Mouse (Mus musculus) heart, postnatal 14 days (tissue): Measurements from ENCODE around the gene Gm15557. TPM values are rescaled to one million over a fixed set of nuclear protein-coding genes. Genes with fewer than 3 reads are reported as not detected.

Experiments
- total RNA-seq, 2 experiments: library from RNA; stranded (reverse); gene quantifications; 2 replicates each; pipeline ENCODE4 v1.2.3; 2021

The Gm15557 gene
- total RNA-seq, 2 experiments from 2014 or later = not detected

Other genes starting within 250 kb of the Gm15557 start
- 10 to 100 TPM; 81.3 to 82.5 TPM for gene Trpc4ap, start 248.3 kb upstream of the Gm15557 start, total RNA-seq
- gene Edem2, start 211.3 kb upstream of the Gm15557 start, total RNA-seq = 1 to 10 TPM; 7.8 to 9.5 TPM
- gene Gm17581, start 204.9 kb upstream of the Gm15557 start, total RNA-seq = not detected
- gene Procr, start 189.6 kb upstream of the Gm15557 start, total RNA-seq = 1 to 10 TPM; 4.8 to 6.1 TPM
- gene Mmp24, start 165.4 kb upstream of the Gm15557 start, total RNA-seq = under 1 TPM in 1 of 2 experiments, not detected in 1; 0.07 TPM
- 10 to 100 TPM; 19.1 to 19.3 TPM for gene BC029722, start 121.3 kb upstream of the Gm15557 start, total RNA-seq
- gene Eif6, start 113.8 kb upstream of the Gm15557 start, total RNA-seq = 10 to 100 TPM; 54.3 to 69.8 TPM
- not detected for gene Fam83c, start 105.9 kb upstream of the Gm15557 start, total RNA-seq
- gene Uqcc1, start 10.4 kb upstream of the Gm15557 start, total RNA-seq = 100 to 1,000 TPM; 186 to 221 TPM
- not detected for gene Gdf5, start 4.6 kb downstream of the Gm15557 start, total RNA-seq
- 1 to 10 TPM; 6.7 to 9.1 TPM for gene Cep250, start 15.7 kb downstream of the Gm15557 start, total RNA-seq
- gene 6430550D23Rik, start 67.2 kb downstream of the Gm15557 start, total RNA-seq = under 1 TPM; 0.26 to 0.66 TPM
- 10 to 100 TPM; 65.2 to 71.2 TPM for gene Ergic3, start 67.3 kb downstream of the Gm15557 start, total RNA-seq
- gene Fer1l4, start 112.2 kb downstream of the Gm15557 start, total RNA-seq = not detected
- 1 to 10 TPM in 1 of 2 experiments, under 1 TPM in 1; 0.29 to 1.2 TPM for gene Spag4, start 124.4 kb downstream of the Gm15557 start, total RNA-seq
- 10 to 100 TPM; 20.7 to 23.5 TPM for gene Cpne1, start 171.2 kb downstream of the Gm15557 start, total RNA-seq
- 10 to 100 TPM; 19.7 to 20.3 TPM for gene Rbm12, start 171.2 kb downstream of the Gm15557 start, total RNA-seq
- 10 to 100 TPM; 14.9 to 15.6 TPM for gene Gm28036, start 186.4 kb downstream of the Gm15557 start, total RNA-seq
- 100 to 1,000 TPM; 297 to 305 TPM for gene Romo1, start 203.3 kb downstream of the Gm15557 start, total RNA-seq
- 10 to 100 TPM; 65.0 to 70.5 TPM for gene Nfs1, start 203.5 kb downstream of the Gm15557 start, total RNA-seq
- gene Rbm39, start 239.5 kb downstream of the Gm15557 start, total RNA-seq = 100 to 1,000 TPM; 201 to 205 TPM